Mouse (Mus musculus) kidney, postnatal 0 days (tissue): ENCODE data around the gene Exosc5. TPM values are rescaled to one million over a fixed set of nuclear protein-coding genes. Genes with fewer than 3 reads are reported as not detected.

Source experiments
- ATAC-seq: fragments of 200-750 bp; cut with Nextera tagmentation; replicated peaks from 2 replicates; pipeline ENCODE4 v1.8.0; 2017; ENCODE audit warnings: low read depth, moderate number of reproducible peaks, moderate TSS enrichment, moderate library complexity; ENCODE audit not compliant: low FRiP score
- DNase-seq: peaks from one replicate; pipeline ENCODE4 v3.0.0-alpha.2; 2016; ENCODE audit warnings: low spot score
- H3K27ac ChIP-seq: fragments of 300-500 bp; sonication (generic); 2 replicates; pipeline ENCODE4 v1.5.1; 2014; ENCODE audit warnings: mild to moderate bottlenecking
- H3K27me3 ChIP-seq: fragments of 300-500 bp; sonication (generic); 2 replicates; pipeline ENCODE4 v1.6.1; 2014; ENCODE audit warnings: low read length, mixed read lengths; ENCODE audit not compliant: insufficient read depth
- H3K36me3 ChIP-seq: fragments of 300-500 bp; sonication (generic); 2 replicates; pipeline ENCODE4 v1.6.1; 2014; ENCODE audit warnings: low read length, mixed read lengths; ENCODE audit not compliant: insufficient read depth
- H3K4me1 ChIP-seq: fragments of 300-500 bp; sonication (generic); replicated peaks from 2 replicates; pipeline ENCODE4 v1.6.1; 2014; ENCODE audit warnings: antibody characterized with exemption, low read length, mixed read lengths; ENCODE audit not compliant: insufficient read depth
- H3K4me2 ChIP-seq: fragments of 300-500 bp; sonication (generic); 2 replicates; pipeline ENCODE4 v1.6.1; 2014; ENCODE audit warnings: mild to moderate bottlenecking, low read length, moderate library complexity, mixed read lengths
- H3K4me3 ChIP-seq: fragments of 300-500 bp; sonication (generic); replicated peaks from 2 replicates; pipeline ENCODE4 v1.5.1; 2014; ENCODE audit warnings: low read depth, low read length
- H3K9ac ChIP-seq: fragments of 300-500 bp; sonication (generic); 2 replicates; pipeline ENCODE4 v1.6.1; 2014; ENCODE audit warnings: low read depth, low read length
- H3K9me3 ChIP-seq: fragments of 300-500 bp; sonication (generic); replicated peaks from 2 replicates; pipeline ENCODE4 v1.6.1; 2016; ENCODE audit warnings: low read length, inconsistent platforms, mixed read lengths
- CTCF ChIP-seq: IDR thresholded peaks from 2 replicates; pipeline ENCODE4 v1.5.1; 2016; ENCODE audit warnings: antibody characterized with exemption, low read depth, mild to moderate bottlenecking, moderate library complexity
- WGBS: fragments of 180-500 bp; shearing (Covaris S2); extraction: QIAGEN DNeasy Blood & Tissue Kit; methylation state at CpG from one replicate; pipeline ENCODE4 v1.1.7; 2014; 5-methylcytosine and 5-hydroxymethylcytosine counted together
- polyA plus RNA-seq: library from polyadenylated mRNA; unstranded; fragments of >200 nt; fragmentation: Nextera tagmentation; extraction: Ambion mirVana; gene quantifications from 2 replicates; pipeline ENCODE4 v1.2.1, GENCODE M21; 2015

Exosc5 gene
- polyA plus RNA-seq, 1 experiment from 2014 or later, result 76.8 TPM

- H3K4me3 ChIP-seq, result no peak overlapping the region
- H3K9ac ChIP-seq, result no peak overlapping the region
- H3K4me1 ChIP-seq, result 0 out of 2 replicates have a peak, but pooled peaks cover 6% of the 10 kb centered on the region
- no peaks in the 10 kb centered on the region for H3K27me3 ChIP-seq
- ATAC-seq (no peak), DNase-seq (no peak)
- H3K4me2 ChIP-seq, result no peak overlapping the region
- no peak overlapping the region for H3K27ac ChIP-seq
- H3K9me3 ChIP-seq, result no peaks in the 10 kb centered on the region
- WGBS, result 79% methylated on average over 10 of the region's 10 CpGs
- no peak for TF ChIP-seq CTCF
- no peaks in the 10 kb centered on the region; the same call in 1 of the 2 replicates for H3K36me3 ChIP-seq
These were observed 41.4 kb upstream of the Exosc5 start for GRCm38 (mm10) chr7:25617376-25618160.

- DNase-seq, result peak; percentile 96
- Histone ChIP-seq H3K36me3 (peaks cover 3% of the 10 kb centered on the region; the same call in 1 of the 2 replicates), H3K9me3 (no peaks in the 10 kb centered on the region), H3K27ac (peak within 1 kb of the TSS; percentile 87), H3K4me2 (peak within 1 kb of the TSS; percentile 53), H3K27me3 (no peaks in the 10 kb centered on the region), H3K9ac (peak within 1 kb of the TSS; percentile 53), H3K4me1 (0 out of 2 replicates have a peak, but pooled peaks cover 6% of the 10 kb centered on the region), H3K4me3 (peak within 1 kb of the TSS; percentile 55)
- 1% methylated on average over 53 of the region's 53 CpGs for WGBS
- ATAC-seq, result peak; percentile 86
- TF ChIP-seq CTCF, result no peak; the same call in 1 of the 2 replicates
These were observed 39.9 kb upstream of the Exosc5 start, which contains the start of gene Dmac2 for GRCm38 (mm10) chr7:25618865-25619721. Dmac2 (plus strand) TSS chr7:25619414.

GRCm38 (mm10) chr7:25619722-25619991, 39.3 kb upstream of the Exosc5 start:
- TF ChIP-seq CTCF, result no peak
- Histone ChIP-seq H3K4me3 (peak overlapping the region; percentile 55), H3K9me3 (no peaks in the 10 kb centered on the region), H3K27ac (peak overlapping the region; percentile 87), H3K9ac (peak overlapping the region; percentile 53), H3K4me2 (peak overlapping the region; percentile 53), H3K36me3 (peaks cover 3% of the 10 kb centered on the region; the same call in 1 of the 2 replicates), H3K27me3 (no peaks in the 10 kb centered on the region), H3K4me1 (0 out of 2 replicates have a peak, but pooled peaks cover 6% of the 10 kb centered on the region)
- DNase-seq, result no peak
- no peak for ATAC-seq
- WGBS, result 14% methylated on average over 5 of the region's 5 CpGs

GRCm38 (mm10) chr7:25620101-25620500, 38.9 kb upstream of the Exosc5 start:
- Histone ChIP-seq H3K4me2 (peak overlapping the region; percentile 53), H3K9me3 (no peaks in the 10 kb centered on the region), H3K9ac (0 out of 2 replicates have a peak overlapping the region, but pooled peaks have one; percentile 53), H3K4me3 (peak overlapping the region; percentile 55), H3K27me3 (no peaks in the 10 kb centered on the region), H3K4me1 (0 out of 2 replicates have a peak, but pooled peaks cover 6% of the 10 kb centered on the region), H3K27ac (peak overlapping the region; percentile 87; the same call in 1 of the 2 replicates), H3K36me3 (peaks cover 6% of the 10 kb centered on the region; the same call in 1 of the 2 replicates)
- DNase-seq (no peak), ATAC-seq (no peak)
- TF ChIP-seq CTCF, result no peak
- WGBS, result 84% methylated on average over 5 of the region's 5 CpGs

- no peak overlapping the region for H3K27ac ChIP-seq
- 87% methylated on average over 11 of the region's 11 CpGs for WGBS
- DNase-seq, result no peak
- H3K36me3 ChIP-seq, result peaks cover 8% of the 10 kb centered on the region; the same call in 1 of the 2 replicates
- H3K9ac ChIP-seq, result no peak overlapping the region
- no peak overlapping the region for H3K4me2 ChIP-seq
- H3K4me1 ChIP-seq, result 0 out of 2 replicates have a peak, but pooled peaks cover 6% of the 10 kb centered on the region
- no peak for ATAC-seq
- TF ChIP-seq CTCF, result no peak
- no peaks in the 10 kb centered on the region for H3K27me3 ChIP-seq
- H3K4me3 ChIP-seq, result no peak overlapping the region
- no peaks in the 10 kb centered on the region for H3K9me3 ChIP-seq
These were observed 38.2 kb upstream of the Exosc5 start for GRCm38 (mm10) chr7:25620751-25621150.

DNA sequence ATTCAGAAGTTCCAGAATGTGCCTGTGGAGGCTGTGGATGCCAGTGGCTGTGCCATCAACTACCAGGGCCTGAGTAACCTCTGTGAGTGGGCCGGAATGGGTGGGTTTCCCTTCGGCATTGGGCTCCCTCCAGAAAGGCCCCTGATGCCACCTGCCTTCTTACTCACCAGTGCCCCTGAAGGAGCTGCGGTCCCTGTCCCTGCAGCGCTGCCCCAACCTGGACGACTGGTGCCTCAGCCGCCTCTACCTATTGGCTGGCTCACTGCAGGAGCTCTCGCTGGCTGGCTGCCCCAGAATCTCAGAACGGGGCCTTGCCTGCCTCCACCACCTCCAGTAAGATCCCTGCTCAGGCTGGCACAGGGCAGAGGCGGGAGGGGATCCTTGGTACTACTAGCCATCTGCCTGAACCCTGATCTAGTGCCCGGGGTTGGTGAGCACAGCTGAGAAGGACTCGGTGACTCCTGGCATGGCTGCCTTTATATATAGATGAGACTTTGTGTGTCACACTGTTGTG, 35.0 kb upstream of the Exosc5 start:
- Histone ChIP-seq H3K27me3 (no peaks in the 10 kb centered on the region), H3K4me2 (no peak overlapping the region), H3K4me3 (no peak overlapping the region), H3K36me3 (peaks cover 8% of the 10 kb centered on the region; the same call in 1 of the 2 replicates), H3K9ac (no peak overlapping the region), H3K9me3 (no peaks in the 10 kb centered on the region), H3K27ac (no peak overlapping the region), H3K4me1 (0 out of 2 replicates have a peak, but pooled peaks cover 12% of the 10 kb centered on the region)
- TF ChIP-seq CTCF, result no peak
- ATAC-seq, result no peak
- no peak for DNase-seq
- 88% methylated on average over 11 of the region's 11 CpGs for WGBS
